Mouse (Mus musculus) small intestine, adult 2 months (tissue): ENCODE data around the gene Zfand2b.

Experiments used
- CTCF ChIP-seq: fragments of 200-500 bp; IDR thresholded peaks from 2 replicates; pipeline ENCODE4 v1.5.1; 2012; ENCODE audit warnings: low read depth, mild to moderate bottlenecking, control low read depth, inconsistent platforms, low read length, moderate library complexity, mixed read lengths; ENCODE audit not compliant: insufficient replicate concordance, insufficient read length; ENCODE audit errors: extremely low read depth
- POLR2A ChIP-seq: fragments of 200-500 bp; IDR thresholded peaks from 2 replicates; pipeline ENCODE4 v1.6.1; 2012; ENCODE audit warnings: low read depth, mild to moderate bottlenecking, control low read depth, inconsistent platforms, low read length, moderate library complexity

GRCm38 (mm10) chr1:75147411-75148135 lies 20.9 kb upstream of the Zfand2b start:
- no peak for TF ChIP-seq POLR2A
- TF ChIP-seq CTCF = no peak
